Mouse (Mus musculus): ENCODE measurements at regions not wholly inside any gene's neighbourhood (a gene's known extent, or its start where the extent isn't known, plus 50 kb on each side); places are given as distances from the start of the nearest gene placed in this dataset.

DNA sequence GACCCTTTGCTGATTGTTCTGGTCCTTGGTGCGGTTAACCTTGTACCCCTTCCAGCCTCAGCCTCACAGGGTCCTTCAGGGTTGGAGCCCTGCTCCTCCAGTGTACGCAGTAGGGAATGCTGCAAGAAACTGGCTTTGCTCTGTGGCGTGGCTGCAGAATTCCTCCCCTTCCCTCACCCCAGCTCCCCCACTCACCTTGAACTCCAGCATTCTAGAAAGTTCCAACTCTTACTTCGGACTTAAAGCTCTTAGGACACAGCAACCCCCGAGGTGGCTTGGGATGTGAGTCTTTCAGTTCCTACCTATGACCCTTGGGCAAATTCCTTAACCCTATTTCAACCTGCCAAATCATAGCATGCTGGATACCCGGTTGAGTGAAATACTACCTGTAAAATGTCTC lies 73.3 kb upstream of the 1700024P04Rik start:
- DNase-seq (ENCODE audit: low read depth, low spot score) = no peak

DNA sequence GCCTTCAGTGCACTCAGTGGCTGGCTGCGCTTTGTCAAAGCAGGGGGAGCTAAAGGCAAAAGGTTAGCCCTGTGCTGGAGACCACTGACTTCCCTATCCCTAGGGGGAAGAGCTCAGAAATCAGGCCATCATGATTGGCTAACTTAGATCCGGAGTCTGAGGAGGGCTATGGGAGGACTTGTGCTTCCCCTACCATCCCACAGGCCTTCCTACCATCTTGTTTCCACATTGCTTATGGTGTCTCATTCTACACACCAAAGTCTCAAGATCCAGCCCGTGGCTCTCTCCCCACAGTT lies 72.9 kb upstream of the 1700024P04Rik start:
- DNase-seq (ENCODE audit: low read depth, low spot score) = no peak

DNA sequence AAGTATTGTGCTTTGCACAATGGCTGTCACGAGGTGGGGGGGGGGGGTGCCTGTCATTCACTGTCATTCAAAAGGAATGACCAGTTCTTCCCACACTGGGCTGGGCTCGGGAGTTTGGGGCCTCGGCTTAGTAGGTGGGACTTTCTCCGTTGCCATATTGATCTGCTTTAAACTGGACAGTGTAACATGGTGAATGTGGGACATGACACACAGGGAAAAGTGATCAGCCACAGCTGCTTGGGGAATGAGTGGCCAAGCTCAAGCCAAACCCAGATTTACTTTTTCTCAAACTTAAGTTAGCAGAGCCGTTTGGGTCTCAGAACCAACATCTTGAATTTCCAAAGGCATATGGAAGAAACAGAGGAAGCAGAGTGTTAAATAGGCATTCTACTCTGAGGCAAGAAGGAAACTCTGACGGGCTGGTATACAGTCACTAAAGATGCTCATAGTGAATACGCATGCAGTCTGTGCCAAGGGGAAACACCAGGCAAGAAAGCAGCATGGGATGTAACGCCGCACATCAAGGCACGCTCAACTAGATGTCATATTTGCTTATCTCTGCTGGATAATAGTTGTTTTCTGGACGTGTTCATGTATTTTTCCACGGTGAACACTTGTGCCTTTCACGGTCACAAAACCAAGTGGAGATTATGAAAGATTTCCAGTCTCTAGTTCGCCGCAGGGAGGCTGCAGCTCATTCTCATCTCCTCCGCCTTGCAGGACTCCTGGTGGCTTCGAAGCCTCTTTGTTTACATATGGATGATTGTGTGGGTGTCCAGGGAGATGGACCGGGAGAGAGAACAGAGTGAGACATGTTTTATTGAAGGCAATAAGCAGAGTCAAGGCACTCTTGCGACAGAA lies 72.3 kb upstream of the 1700024P04Rik start:
- DNase-seq (ENCODE audit: low read depth, low spot score) = no peak

DNA sequence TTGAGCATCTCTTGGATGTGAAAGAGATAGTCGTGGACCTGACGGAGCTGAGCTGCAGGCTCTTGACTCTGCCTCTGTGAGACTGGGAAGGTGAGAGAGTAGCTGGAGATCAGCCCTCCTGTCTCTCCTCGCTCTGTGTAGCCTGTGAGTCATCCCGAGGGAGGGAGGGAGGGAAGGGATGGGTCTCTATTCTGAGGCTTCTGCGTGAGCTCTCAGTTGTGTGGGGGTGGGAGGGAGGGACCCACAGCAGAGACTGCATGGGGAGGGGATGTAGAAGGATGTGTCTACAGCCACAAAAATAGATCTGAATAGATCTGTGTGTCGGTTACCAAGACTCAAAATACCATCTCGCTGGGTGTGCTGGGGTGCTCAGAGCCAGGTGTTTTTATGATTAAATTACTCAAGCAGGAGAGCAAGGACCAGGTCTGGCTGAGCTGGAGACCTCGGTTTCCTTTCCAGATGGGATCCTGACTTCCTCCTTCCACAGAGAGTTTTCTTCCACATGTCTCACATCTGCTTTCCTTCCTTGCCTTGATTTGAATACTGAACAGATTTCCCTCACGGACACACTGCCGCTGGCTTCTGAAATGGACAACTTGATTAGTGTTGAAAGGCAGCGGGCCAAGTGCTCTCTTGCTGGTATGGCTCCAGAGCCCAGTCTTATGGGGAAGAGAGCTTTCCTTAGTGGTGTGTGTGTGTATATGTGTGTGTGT lies 71.4 kb upstream of the 1700024P04Rik start:
- DNase-seq (ENCODE audit: low read depth, low spot score) = no peak

DNA sequence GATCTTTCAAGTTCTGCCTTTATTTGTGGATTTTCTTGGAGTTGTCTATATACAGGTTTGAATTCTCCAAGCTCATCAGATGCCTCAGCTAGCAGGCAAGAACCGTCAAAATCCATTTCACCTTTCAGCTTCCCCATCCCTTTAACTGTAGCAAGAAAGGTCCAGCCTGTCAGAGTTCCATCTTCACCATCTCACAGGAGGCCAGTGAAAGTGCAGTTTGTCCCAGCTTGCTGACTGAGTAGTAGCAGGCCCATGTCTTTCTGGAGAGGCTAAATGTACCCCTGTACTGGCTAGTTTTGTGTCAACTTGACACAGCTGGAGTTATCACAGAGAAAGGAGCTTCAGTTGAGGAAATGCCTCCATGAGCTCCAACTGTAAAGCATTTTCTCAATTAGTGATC lies 67.7 kb upstream of the 1700024P04Rik start:
- DNase-seq (ENCODE audit: low read depth, low spot score) = no peak

DNA sequence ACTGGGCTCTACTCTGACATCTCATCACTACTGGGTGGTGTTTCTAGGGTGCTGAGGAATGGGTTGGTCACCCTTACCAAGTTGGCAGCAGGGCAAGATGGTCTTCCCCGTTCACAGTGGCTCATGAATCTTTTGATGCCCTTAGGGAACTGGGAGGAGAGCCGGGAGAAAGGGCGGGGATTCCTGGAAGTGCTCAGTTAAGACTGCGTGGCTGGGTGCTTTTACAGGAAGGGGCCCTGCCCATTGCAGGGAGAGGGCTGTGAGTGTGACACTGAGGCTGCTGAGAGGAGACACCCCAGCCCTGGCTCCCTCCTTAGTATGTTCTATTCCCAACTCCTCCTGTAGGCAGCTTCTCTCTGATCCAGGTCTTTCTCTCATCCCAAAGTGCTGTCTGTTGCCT lies 65.3 kb upstream of the 1700024P04Rik start:
- no peak for DNase-seq (ENCODE audit: low read depth, low spot score)

DNA sequence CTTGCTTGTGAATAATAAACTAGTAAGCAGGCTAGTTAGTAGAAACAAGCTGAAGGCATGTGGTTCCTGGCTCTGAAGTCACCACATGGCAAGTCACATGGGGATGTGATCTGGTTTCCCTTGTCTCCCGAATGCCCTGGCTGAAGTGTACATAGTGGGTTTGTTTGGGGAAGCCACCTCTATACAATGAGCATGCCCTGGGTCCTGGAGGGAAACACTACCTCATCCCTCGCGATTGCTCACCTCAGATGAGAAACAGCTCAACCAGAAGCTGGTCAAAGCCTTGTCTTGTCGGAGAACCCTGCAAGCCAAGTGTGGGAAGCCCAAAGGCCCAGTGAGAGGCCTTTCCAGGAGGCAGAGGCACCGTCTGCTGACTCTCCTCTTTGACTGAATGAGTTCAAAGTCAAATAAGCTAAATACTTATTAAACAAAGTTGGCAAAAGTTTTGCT lies 64.3 kb upstream of the 1700024P04Rik start:
- DNase-seq (ENCODE audit: low read depth, low spot score) = no peak

DNA sequence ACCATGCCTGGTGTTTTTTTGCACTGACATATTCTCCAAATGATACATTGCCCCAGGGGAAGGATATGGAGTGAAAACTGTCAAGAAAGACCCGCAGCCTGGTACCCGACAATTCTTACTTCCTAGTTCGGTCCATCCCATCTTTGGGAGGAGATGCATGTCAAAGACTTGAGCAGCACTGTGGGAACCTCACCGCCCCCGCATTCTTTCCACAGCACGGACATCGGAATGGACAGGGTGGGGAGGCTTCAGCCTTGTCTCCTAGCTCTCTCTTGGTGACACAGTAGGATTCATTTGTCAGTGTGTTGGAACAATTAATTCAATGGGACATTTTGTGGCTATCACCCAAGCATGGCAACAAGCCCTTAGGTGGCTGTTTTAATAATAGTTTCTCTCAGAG lies 62.9 kb upstream of the 1700024P04Rik start:
- DNase-seq (ENCODE audit: low read depth, low spot score) = no peak

DNA sequence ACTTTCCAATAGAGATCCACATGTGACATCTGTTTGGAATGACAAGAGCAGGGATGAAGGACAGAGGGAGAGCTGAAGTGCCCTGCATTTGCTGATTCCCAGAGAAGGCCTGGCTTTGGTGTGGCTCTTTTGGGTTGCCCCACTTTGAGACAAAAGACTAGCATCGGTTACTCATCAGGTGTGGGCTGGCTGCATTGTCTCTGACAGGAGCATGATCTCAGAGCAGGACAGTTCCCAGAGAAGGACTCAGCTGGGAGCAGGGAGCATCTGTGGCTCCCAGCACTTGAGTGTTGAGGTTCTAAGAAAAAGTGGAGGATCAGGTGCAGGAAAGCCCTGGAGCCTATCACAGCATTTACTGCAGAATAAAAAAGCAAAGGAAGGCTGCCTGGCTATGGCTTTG lies 62.4 kb upstream of the 1700024P04Rik start:
- no peak for DNase-seq (ENCODE audit: low read depth, low spot score)

DNA sequence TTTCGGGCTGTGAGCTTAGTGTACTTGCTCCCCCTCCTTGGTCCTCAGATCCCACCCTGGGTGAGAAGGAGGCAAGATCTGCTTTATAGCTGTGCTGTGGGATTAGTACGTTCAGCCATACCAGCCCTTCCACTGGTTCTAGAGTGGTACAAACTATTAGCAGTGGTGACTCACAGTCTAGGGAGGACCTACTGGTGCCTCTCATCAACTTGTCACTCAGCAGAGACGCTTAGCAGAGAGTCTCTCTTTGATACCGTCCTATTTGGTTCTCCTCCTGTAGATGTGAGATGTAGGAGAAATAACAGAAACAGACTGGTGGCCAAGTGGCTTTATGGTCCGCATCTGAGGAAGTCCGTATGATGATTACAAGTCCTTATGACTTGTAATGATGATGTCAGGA lies 57.7 kb upstream of the 1700024P04Rik start:
- no peak for DNase-seq (ENCODE audit: low read depth, low spot score)

DNA sequence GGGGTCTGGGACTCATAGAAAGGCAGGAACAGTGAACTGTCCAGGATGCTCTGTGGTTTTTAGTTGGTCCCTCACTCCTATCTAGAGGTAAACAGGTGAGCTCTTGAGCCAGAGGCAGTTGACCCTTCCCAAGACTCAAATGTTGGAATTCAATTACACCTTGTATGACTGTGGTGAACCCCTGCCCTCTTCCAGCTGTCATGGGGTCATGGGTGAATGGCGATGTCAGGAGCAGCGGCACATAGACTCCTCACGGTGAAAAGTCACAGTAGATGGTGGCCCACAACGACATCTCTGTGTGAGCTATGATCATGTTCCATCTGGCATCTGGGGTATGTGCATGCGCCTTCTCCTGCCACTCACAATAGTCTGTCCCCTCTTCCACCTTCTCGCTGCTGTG lies 56.9 kb upstream of the 1700024P04Rik start:
- no peak for DNase-seq (ENCODE audit: low read depth, low spot score)

DNA sequence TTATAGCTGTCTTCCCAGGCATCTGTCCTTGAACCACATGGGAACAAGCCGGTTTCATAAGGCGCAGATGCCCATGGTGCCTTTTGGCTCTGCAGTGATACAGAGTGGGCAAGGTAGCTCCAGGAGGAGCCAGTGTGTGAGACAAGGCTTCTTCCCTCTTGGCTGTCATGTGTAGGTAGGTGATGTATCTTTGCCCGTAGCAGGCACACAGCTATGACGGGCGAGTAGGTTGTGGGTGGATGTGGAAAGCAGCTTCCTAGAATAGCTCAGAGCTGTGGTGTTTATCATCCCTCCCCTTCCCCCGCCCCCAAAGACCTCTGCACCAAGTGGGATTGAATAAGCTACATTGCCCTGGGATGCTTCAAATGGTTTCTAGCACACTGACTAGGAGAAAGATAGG lies 56.5 kb upstream of the 1700024P04Rik start:
- no peak for DNase-seq (ENCODE audit: low read depth, low spot score)

DNA sequence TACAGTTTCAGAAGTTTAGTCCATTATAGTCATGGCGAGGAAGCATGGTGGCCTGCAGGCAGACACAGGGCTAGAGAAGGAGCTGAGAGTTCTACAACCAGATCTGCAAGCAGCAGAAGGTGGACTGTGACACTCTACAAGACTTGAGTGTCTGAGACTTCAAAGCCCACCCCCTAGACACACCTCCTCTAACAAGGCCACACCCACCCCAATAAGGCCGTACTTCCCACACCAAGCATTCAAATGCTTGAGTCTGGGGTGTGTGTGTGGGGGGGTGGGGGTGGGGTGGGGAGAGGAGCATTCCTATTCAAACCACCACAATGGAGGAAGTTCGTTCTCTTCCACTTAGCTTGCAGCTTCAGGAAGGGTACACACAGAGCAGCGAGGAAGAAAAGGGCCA lies 55.8 kb upstream of the 1700024P04Rik start:
- no peak for DNase-seq (ENCODE audit: low read depth, low spot score)

DNA sequence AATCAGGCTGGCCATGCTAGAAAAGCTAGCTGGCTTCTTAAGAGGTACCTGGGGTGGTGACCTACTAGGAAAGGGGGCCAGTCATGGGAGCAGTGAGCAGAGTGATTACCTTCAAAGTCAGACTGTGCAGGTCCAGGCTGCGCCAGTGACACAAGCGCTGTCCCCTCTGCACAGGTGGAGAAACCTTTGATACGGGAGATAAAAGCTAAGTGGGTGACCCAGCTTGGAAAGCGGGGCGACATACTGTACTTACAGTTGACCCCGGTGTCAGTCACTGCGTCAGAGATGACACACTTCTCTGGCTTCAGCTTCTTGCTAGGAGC lies 54.7 kb upstream of the 1700024P04Rik start:
- DNase-seq (ENCODE audit: low read depth, low spot score) = no peak

DNA sequence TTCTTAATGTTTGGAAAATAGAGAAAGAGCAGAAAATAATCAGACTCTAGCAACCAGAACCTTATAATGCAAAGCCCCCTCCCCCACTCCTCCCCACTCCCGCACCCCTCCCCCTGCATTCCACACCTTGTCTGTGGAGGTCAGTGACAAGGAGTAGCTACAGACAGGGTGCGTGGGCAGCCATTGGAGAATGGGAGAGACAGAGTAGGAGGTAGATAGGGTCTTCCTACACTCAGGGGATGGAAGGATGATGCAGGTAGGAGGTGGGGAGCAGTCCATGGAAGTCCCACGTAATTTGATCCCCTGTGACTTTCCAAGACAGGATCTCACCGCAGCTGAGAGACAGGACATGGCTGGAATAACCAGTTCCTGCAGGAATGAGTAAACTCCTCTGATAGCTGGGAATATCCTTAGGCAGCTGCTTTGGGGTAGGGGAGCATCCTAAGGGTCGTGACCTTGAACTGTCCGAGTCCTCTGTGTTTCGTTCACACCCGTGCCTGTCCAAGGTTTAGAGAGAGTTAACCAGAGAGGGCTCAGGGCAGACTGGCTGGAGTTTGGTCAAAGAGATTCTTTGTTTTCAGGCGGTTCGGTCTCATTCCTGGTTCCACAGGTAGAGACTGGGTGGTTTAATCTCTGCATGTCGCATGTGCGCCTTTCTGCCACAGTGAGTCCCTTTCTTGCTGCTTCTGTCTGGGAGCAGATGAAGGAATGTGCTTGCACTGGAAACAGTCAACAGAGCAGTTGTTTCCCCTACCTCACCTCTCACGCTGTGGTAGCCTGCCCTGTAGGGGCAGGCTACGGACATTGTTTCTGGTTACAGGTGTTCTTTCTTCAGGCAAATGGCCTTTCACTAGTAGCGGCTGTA lies 54.1 kb upstream of the 1700024P04Rik start:
- no peak for DNase-seq (ENCODE audit: low read depth, low spot score)

DNA sequence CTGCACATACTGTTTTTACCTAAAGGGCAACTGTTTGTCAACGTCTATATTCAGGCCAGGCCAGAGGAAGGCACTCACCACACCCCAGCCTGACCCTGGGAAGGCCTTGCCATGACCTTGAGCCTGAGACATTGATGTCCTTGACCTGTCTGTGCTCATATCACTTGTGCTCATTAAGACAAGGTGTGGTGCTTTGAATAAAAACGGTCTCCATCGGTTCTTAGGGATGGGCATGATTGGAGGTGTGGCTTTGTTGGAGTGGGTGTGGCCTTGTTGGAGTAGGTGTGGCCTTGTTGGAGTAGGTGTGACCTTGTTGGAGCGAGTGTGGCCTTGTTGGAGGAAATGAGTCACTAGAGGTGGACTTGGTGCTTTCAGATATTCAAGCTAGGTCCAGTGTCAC lies 52.8 kb upstream of the 1700024P04Rik start:
- no peak for DNase-seq (ENCODE audit: low read depth, low spot score)

Data from retina, postnatal 7 days (tissue).